Mouse (Mus musculus): Measurements from ENCODE around the gene Cdh15.

Cdh15 gene

GRCm38 (mm10) chr8:122844161-122844560 lies 3.6 kb upstream of the Cdh15 start:
- no peak for DNase-seq (ENCODE audit: low read depth, low spot score)

GRCm38 (mm10) chr8:122845662-122846061 lies 2.1 kb upstream of the Cdh15 start:
- DNase-seq (ENCODE audit: low read depth, low spot score), result no peak

GRCm38 (mm10) chr8:122849152-122849910 lies 1.6 kb downstream of the Cdh15 start:
- no peak for DNase-seq (ENCODE audit: low read depth, low spot score)

GRCm38 (mm10) chr8:122850641-122851240 lies 3.0 kb downstream of the Cdh15 start:
- DNase-seq (ENCODE audit: low read depth, low spot score), result no peak

GRCm38 (mm10) chr8:122851692-122852545 lies 4.2 kb downstream of the Cdh15 start:
- no peak for DNase-seq (ENCODE audit: low read depth, low spot score)

GRCm38 (mm10) chr8:122852546-122852905 lies 4.8 kb downstream of the Cdh15 start:
- no peak for DNase-seq (ENCODE audit: low read depth, low spot score)

- DNase-seq (ENCODE audit: low read depth, low spot score), result no peak
Measured at GRCm38 (mm10) chr8:122853340-122853771, 5.6 kb downstream of the Cdh15 start.

- no peak for DNase-seq (ENCODE audit: low read depth, low spot score)
Measured at GRCm38 (mm10) chr8:122854388-122854787, 6.6 kb downstream of the Cdh15 start.

GRCm38 (mm10) chr8:122855123-122855522 lies 7.4 kb downstream of the Cdh15 start:
- no peak for DNase-seq (ENCODE audit: low read depth, low spot score)

GRCm38 (mm10) chr8:122856288-122856687 lies 8.5 kb downstream of the Cdh15 start:
- no peak for DNase-seq (ENCODE audit: low read depth, low spot score)

GRCm38 (mm10) chr8:122859843-122860242 lies 12.1 kb downstream of the Cdh15 start:
- DNase-seq (ENCODE audit: low read depth, low spot score), result no peak

- DNase-seq (ENCODE audit: low read depth, low spot score), result no peak
Measured at GRCm38 (mm10) chr8:122864719-122865129, 17.0 kb downstream of the Cdh15 start.

GRCm38 (mm10) chr8:122865441-122865840 lies 17.7 kb downstream of the Cdh15 start:
- DNase-seq (ENCODE audit: low read depth, low spot score), result no peak

GRCm38 (mm10) chr8:122866231-122866630 lies 18.5 kb downstream of the Cdh15 start:
- DNase-seq (ENCODE audit: low read depth, low spot score), result no peak

GRCm38 (mm10) chr8:122867982-122868381 lies 20.2 kb downstream of the Cdh15 start:
- no peak for DNase-seq (ENCODE audit: low read depth, low spot score)

GRCm38 (mm10) chr8:122870377-122870863 lies 22.7 kb downstream of the Cdh15 start:
- no peak for DNase-seq (ENCODE audit: low read depth, low spot score)

GRCm38 (mm10) chr8:122871663-122872062 lies 23.9 kb downstream of the Cdh15 start:
- DNase-seq (ENCODE audit: low read depth, low spot score), result no peak

- DNase-seq (ENCODE audit: low read depth, low spot score), result no peak
Measured at GRCm38 (mm10) chr8:122873171-122873570, 25.4 kb downstream of the Cdh15 start.

GRCm38 (mm10) chr8:122875186-122875585 lies 27.4 kb downstream of the Cdh15 start:
- no peak for DNase-seq (ENCODE audit: low read depth, low spot score)

GRCm38 (mm10) chr8:122878231-122878630 lies 30.5 kb downstream of the Cdh15 start:
- no peak for DNase-seq (ENCODE audit: low read depth, low spot score)

GRCm38 (mm10) chr8:122880302-122880701 lies 32.5 kb downstream of the Cdh15 start:
- no peak for DNase-seq (ENCODE audit: low read depth, low spot score)

- DNase-seq (ENCODE audit: low read depth, low spot score), result no peak
Measured at GRCm38 (mm10) chr8:122883671-122884070, 35.9 kb downstream of the Cdh15 start.

Data from brain, embryonic 18.5 days (tissue).